Mouse (Mus musculus) CD4-positive, CD25-positive, alpha-beta regulatory T cell, adult 4 months (primary cell): ENCODE data around the gene Ttc28. TPM values are rescaled to one million over a fixed set of nuclear protein-coding genes. Genes with fewer than 3 reads are reported as not detected.
A peak's percentile ranks its signal among the peaks of the same experiment; 100 is the strongest.

Experiments
- ATAC-seq: one replicate; pipeline ENCODE4 v1.8.0; 2017
- polyA plus RNA-seq, 2 experiments: library from polyadenylated mRNA; unstranded; fragments of 100-300 nt; shearing (Covaris generic); gene quantifications; one replicate each; pipeline ENCODE4 v1.2.1; 2017

Ttc28 gene
- polyA plus RNA-seq, 2 experiments from 2014 or later, result 4.1 to 4.4 TPM

DNA sequence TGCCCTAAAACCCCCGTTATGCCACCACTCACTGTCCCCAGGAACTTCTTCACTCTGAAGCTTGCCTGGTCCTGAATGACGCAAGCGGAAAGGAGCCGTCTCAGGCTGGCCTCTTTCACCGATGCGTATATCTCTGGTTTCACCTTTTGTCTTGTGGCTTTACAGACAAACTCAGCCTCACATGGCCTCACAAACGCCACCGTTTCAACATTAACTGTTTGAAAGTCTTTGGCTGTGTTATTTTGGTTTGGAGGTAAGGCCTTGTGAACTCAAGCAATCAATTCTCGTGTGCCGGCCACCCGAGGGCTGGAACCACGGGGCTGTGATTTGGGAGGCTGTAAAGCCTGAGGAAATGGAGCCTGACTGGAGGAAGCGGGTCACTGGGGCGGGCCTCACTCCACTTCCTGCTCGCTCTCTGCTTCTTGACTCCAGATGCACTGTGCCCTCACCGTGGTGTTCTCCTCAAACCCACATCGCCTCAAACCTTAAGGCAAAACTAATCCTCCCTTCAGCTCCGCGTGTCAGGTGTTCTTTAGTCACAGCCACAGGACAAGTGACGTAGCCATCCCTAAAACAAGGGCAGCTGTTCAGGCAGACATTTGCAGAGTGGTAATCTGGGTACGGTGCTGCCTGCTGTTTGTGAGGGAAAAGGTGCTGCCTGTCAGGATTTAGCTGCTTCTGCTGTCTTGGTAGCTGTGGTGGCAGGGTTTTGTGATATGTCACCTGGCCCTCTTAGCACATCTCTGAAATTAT lies 298.9 kb downstream of the Ttc28 start:
- peak; percentile 90 for ATAC-seq

DNA sequence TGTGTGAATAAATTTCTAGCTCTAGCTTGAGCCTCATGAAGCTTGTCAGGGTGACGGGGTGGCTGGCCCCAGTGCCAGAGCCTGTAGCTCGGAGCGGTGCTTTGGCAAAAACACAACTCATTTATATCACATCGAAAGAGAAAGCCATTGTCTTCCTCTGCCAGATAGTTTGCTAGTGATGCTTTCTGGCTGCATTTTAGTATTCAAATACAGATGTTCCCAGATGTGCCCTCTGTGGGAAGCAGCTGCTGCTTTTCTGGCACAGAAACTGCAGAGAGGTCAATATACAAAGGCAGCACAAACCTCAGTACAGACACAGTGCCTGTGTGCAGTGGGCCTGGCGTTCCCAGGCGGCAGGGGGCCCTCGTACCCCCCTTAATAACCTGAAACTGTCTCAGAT lies 300.0 kb downstream of the Ttc28 start:
- no peak for ATAC-seq

- no peak for ATAC-seq
These were observed 300.8 kb downstream of the Ttc28 start for GRCm38 (mm10) chr5:111180091-111181053.

- ATAC-seq, result no peak
These were observed 301.8 kb downstream of the Ttc28 start for GRCm38 (mm10) chr5:111181204-111181912.

DNA sequence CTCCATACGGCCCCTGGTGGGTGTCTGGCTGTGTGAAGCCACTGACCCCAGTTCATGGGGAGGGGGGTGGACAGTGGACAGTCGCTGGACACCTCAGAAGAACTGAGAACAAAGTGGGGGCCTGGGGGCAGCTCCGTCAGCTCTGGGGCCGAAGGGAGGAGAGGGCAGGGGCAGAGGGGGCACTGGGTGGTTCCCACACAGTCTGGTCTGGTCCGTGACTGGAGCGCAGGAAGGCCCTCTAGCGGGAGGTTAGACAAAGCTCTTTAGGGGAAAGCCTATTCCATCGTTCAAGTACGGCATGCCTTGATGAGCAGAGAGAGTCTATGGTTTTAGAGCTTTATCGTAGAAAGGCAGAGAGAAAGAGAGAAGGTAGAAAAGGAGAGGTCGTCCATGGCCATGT lies 307.0 kb downstream of the Ttc28 start:
- ATAC-seq, result no peak

GRCm38 (mm10) chr5:111191972-111192371 lies 312.4 kb downstream of the Ttc28 start:
- ATAC-seq, result no peak

- peak; percentile 77 for ATAC-seq
These were observed 315.2 kb downstream of the Ttc28 start for GRCm38 (mm10) chr5:111194829-111195228.

DNA sequence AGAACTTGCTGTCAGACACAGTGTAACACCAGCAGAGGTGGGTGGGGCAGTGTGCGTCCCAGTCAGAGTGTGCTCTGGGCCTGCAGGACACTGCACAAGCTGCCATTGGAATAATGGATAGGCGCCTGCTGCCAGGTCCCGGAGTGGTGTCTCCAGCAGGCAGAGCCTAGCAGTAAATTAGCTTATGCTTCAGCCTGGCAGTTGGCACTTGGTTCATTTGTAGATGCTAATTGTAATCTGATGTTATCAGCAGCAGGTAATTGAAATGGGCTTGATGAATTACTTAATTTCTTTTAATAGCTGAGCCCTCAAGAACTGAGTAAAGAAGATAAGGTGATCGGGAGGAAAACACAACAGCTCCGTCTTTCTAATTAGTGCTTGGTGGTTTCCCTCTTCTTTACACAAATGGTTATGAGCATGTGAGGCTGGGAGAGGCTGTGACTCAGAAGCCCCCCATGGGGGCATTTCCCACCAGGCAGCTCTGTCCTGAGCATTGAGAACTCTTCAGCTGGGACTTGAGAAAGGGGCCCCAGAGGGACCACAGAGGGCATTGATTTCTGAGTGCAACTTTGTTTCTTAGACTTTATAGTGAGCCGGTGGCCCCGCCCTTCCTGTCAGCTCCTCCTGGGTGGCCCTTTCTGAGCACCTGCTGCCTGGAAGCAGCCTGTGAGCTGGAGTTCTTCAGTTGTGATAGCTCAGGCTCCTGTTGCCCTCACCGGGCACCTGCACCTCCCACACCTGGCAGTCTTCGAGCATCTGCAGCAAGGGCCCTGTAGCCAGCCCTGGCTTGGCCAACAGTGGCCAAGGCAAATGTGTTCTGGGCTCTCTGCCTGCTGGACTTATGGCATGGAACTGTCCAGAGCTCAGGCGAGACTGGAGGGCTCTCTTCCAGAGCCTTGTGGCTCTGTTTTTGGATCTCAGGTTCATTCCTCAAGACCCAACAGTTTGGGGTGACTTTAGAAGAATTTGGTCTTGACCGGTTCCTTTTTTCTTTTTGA lies 316.2 kb downstream of the Ttc28 start:
- peak; percentile 72 for ATAC-seq

DNA sequence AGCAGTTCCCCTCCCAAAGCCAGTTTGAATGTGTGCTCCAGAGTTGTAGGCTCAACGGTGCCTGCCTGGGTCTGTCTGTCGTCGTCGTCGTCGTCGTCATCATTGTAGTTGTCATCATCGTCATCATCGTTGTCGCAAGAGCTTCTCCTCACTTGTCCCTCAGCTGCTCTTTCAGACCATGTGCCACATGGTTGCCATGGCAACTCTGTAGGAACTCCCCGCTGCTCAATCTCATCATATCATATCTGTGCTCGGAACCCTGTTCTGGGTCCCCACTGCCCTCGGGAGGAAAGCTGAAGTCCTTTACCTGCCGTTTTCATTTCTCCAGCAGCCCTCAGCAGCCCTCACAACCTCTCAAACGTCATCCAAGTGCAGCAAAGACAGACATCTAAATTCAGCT lies 318.1 kb downstream of the Ttc28 start:
- ATAC-seq, result no peak

DNA sequence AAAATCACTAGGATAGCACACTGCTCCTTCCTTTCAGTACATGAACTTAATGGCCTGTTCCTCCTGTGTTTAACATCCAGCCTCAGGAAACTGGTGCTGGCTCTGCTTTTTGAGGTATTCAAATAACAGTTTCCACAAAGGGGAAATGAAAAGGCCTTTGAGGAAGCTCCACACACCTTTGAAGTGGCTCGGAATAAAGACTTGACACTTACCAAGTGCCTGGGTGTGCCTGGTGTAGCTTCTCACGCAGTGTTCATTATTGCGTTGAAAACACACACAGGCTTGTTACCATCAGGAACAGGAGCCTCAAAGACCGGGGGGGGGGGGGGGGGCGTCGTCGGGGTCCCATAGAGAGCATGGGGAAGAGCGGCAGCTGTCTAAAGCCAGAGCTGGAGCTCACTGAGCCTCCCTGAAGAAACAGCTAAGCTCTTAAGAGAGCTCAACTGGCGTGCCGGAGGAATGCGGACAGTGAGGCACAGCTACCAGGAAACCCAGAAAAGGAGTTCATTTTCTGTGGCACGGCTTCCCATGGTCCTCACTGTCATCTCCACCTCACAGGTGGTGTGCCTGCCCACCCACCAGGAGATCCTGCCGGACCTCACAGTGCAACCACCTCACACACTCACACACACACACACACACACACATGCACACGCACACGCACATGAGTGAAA lies 320.7 kb downstream of the Ttc28 start:
- ATAC-seq, result peak; percentile 39

- no peak for ATAC-seq
These were observed 321.5 kb downstream of the Ttc28 start for GRCm38 (mm10) chr5:111200915-111201610.

- ATAC-seq, result no peak
These were observed 324.6 kb downstream of the Ttc28 start for GRCm38 (mm10) chr5:111204221-111204620.

GRCm38 (mm10) chr5:111204976-111205586 lies 325.5 kb downstream of the Ttc28 start:
- ATAC-seq, result no peak

DNA sequence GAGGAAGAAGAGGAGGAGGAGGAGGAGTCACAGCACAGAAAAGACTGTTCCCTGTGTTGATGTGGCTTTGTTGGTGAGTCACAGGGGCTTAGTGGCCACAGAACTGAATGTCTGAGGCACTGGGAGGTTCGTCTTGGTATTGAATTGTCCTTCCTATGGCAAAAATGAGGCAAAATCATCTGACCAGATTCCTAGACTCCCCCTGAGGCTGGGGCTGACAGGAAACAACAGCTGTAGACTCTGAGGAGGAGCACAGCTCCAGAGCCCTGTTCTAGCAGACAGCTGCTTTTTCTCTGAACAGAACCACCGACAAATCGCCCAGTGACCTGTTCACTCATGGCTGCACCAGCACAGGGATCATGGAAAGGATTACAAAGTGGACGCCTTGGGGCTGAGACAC lies 326.2 kb downstream of the Ttc28 start:
- no peak for ATAC-seq

- ATAC-seq, result no peak
These were observed 328.5 kb downstream of the Ttc28 start for GRCm38 (mm10) chr5:111207924-111208659.

GRCm38 (mm10) chr5:111208660-111208969 lies 329.0 kb downstream of the Ttc28 start:
- peak; percentile 70 for ATAC-seq

- ATAC-seq, result no peak
These were observed 334.4 kb downstream of the Ttc28 start for GRCm38 (mm10) chr5:111213935-111214450.

DNA sequence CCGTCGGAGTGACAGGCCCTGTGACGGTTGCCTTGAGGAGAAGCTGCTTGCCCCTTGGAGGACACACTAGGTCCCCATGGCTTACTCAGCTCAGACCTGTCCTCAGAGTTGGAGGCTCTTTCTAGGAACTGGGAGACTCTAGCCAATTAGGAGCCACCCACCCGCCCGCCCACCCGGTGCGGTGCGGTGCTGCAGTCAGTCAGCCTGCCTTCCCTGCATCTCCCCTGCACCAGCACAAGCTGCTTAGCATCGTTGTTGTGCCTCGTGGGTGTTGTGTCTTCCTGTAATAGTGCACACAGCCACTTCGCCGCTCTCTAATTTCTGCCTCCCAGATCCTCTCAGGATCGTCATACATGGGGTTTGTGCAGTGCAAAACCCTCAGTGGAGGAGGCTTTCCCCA lies 335.3 kb downstream of the Ttc28 start:
- no peak for ATAC-seq

- no peak for ATAC-seq
These were observed 336.1 kb downstream of the Ttc28 start for GRCm38 (mm10) chr5:111215722-111216121.
